Mouse (Mus musculus) intestine, embryonic 14.5 days (tissue): ENCODE measurements around the gene Morn3. TPM values are rescaled to one million over a fixed set of nuclear protein-coding genes. Genes with fewer than 3 reads are reported as not detected.

ENCODE experiments used
- ATAC-seq: fragments of 200-750 bp; cut with Nextera tagmentation; replicated peaks from 2 replicates; pipeline ENCODE4 v1.8.0; 2017; ENCODE audit warnings: low read depth, moderate number of reproducible peaks, moderate TSS enrichment, moderate library complexity; ENCODE audit not compliant: low FRiP score, low TSS enrichment
- DNase-seq: peaks from one replicate; pipeline ENCODE4 v3.0.0-alpha.2; 2018; ENCODE audit warnings: low spot score
- H3K27ac ChIP-seq: fragments of 300-500 bp; sonication (generic); 2 replicates; pipeline ENCODE4 v1.5.1; 2014; ENCODE audit warnings: low read depth, mild to moderate bottlenecking, control low read depth
- H3K27me3 ChIP-seq: fragments of 300-500 bp; sonication (generic); replicated peaks from 2 replicates; pipeline ENCODE4 v1.6.1; 2014; ENCODE audit warnings: low read length, control low read depth; ENCODE audit not compliant: control insufficient read depth, insufficient read depth
- H3K36me3 ChIP-seq: fragments of 300-500 bp; sonication (generic); 2 replicates; pipeline ENCODE4 v1.6.1; 2014; ENCODE audit warnings: low read length, control low read depth; ENCODE audit not compliant: control insufficient read depth, insufficient read depth
- H3K4me1 ChIP-seq: fragments of 300-500 bp; sonication (generic); replicated peaks from 2 replicates; pipeline ENCODE4 v1.6.1; 2014; ENCODE audit warnings: low read length, control low read depth, mixed read lengths; ENCODE audit not compliant: control insufficient read depth, insufficient read depth
- H3K4me2 ChIP-seq: fragments of 300-500 bp; sonication (generic); 2 replicates; pipeline ENCODE4 v1.6.1; 2014; ENCODE audit warnings: low read length
- H3K4me3 ChIP-seq: fragments of 300-500 bp; sonication (generic); 2 replicates; pipeline ENCODE4 v1.5.1; 2014; ENCODE audit warnings: low read depth, low read length, control low read depth, mixed read lengths
- H3K9ac ChIP-seq: fragments of 300-500 bp; sonication (generic); 2 replicates; pipeline ENCODE4 v1.6.1; 2014; ENCODE audit warnings: mild to moderate bottlenecking, low read length
- H3K9me3 ChIP-seq: fragments of 300-500 bp; sonication (generic); 2 replicates; pipeline ENCODE4 v1.6.1; 2016; ENCODE audit warnings: low read length, control low read depth; ENCODE audit not compliant: control insufficient read depth
- WGBS: fragments of 180-500 bp; shearing (Covaris S2); extraction: QIAGEN DNeasy Blood & Tissue Kit; methylation state at CpG from one replicate; pipeline ENCODE4 v1.1.7; 2014; 5-methylcytosine and 5-hydroxymethylcytosine counted together
- polyA plus RNA-seq: library from polyadenylated mRNA; unstranded; fragments of >200 nt; fragmentation: Nextera tagmentation; extraction: Ambion mirVana; gene quantifications from 2 replicates; pipeline ENCODE4 v1.2.1, GENCODE M21; 2014

The Morn3 gene
- polyA plus RNA-seq, 1 experiment from 2014 or later, result 1.5 TPM

DNA sequence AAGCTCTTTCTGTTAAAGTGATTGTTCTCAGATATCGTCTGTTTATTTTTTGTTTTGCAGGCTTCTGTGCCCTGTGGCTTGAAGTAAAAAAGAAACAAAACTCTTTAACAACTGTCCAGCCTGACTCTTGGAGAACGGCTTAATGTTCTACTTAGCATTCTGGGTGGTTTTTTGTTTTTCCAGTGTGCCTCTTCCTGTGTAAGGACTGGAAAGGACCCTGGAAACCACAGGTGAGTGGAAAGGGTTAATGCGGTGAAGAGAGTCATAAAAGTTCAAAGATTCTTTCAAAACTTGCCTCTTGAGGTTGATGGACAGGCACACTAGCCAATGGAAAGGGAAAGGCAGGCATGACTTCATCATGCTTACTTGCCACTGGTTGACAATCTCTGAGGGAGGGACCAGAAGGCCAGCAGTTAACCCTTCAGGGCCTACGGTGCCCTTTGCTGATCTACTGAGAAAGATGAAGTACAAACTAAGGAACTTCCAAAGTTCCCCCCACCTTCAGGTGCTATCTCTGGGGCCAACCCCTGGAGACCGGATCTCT, 52.4 kb downstream of the Morn3 start:
- no peak overlapping the region for H3K9ac ChIP-seq
- DNase-seq, result peak; percentile 96
- no peak overlapping the region for H3K4me3 ChIP-seq
- peaks cover 22% of the 10 kb centered on the region for H3K4me1 ChIP-seq
- H3K27ac ChIP-seq, result peak overlapping the region; percentile 1; the same call in 1 of the 2 replicates
- no peaks in the 10 kb centered on the region for H3K27me3 ChIP-seq
- H3K36me3 ChIP-seq, result no peaks in the 10 kb centered on the region
- no peaks in the 10 kb centered on the region for H3K9me3 ChIP-seq
- H3K4me2 ChIP-seq, result peak overlapping the region; percentile 39
- peak; percentile 94 for ATAC-seq
- WGBS, result 7% methylated on average over 5 of the region's 5 CpGs

- Histone ChIP-seq H3K4me3 (no peak overlapping the region), H3K4me1 (peaks cover 22% of the 10 kb centered on the region), H3K9me3 (no peaks in the 10 kb centered on the region), H3K27ac (peak overlapping the region; percentile 1; the same call in 1 of the 2 replicates), H3K4me2 (peak overlapping the region; percentile 39), H3K27me3 (no peaks in the 10 kb centered on the region), H3K36me3 (no peaks in the 10 kb centered on the region), H3K9ac (no peak overlapping the region)
- ATAC-seq, result no peak
- 42% methylated on average over 2 of the region's 2 CpGs for WGBS
- DNase-seq, result no peak
These were observed 53.0 kb downstream of the Morn3 start for GRCm38 (mm10) chr5:122993811-122994210.

GRCm38 (mm10) chr5:122991350-122992004, 55.3 kb downstream of the Morn3 start:
- no peak for DNase-seq
- no peaks in the 10 kb centered on the region for H3K36me3 ChIP-seq
- no peaks in the 10 kb centered on the region for H3K27me3 ChIP-seq
- ATAC-seq, result no peak
- WGBS, result 36% methylated on average over 5 of the region's 5 CpGs
- 0 out of 2 replicates have a peak overlapping the region, but pooled peaks have one; percentile 20 for H3K4me2 ChIP-seq
- H3K9me3 ChIP-seq, result no peaks in the 10 kb centered on the region
- H3K9ac ChIP-seq, result no peak overlapping the region
- H3K4me1 ChIP-seq, result peaks cover 29% of the 10 kb centered on the region
- no peak overlapping the region for H3K4me3 ChIP-seq
- H3K27ac ChIP-seq, result no peak overlapping the region

DNA sequence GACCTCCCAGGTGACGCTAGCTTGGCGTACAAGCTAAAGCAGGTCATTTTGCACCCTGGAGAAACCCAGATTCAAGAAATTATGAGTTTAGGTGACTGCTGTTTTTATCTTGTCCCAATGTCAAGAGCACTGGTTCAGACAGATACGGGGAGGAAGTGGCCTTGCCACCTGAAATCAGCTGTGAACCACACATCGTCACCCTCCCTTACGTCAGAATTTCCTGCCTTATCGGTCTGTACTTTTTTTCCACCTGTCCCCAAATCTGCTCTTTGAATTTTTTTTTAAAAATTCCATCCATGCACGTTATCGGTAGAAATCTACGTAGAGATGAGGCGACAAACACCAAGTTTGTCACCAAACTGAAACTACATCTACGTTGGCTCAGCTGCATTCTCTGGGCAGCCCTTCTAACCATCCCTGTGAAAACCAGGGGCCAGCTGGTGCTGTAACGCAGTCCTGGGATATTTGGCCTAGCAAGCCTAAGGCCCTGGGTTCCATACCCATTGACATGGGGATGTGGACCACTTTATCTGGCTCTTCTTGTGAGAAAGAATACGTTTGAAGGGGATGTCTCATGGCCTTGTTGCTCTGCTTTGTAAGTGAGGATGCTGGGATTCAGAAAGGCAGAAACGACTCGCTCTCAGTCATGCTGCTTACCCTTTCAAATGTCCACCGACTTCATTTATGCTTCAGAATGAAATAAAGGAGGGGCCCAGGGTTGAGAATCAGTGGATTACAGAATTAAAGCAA, 56.2 kb downstream of the Morn3 start:
- H3K9ac ChIP-seq, result no peak overlapping the region
- no peaks in the 10 kb centered on the region for H3K9me3 ChIP-seq
- H3K4me1 ChIP-seq, result peaks cover 29% of the 10 kb centered on the region
- H3K27ac ChIP-seq, result no peak overlapping the region
- DNase-seq, result no peak
- WGBS, result 31% methylated on average over 16 of the region's 16 CpGs
- no peaks in the 10 kb centered on the region for H3K27me3 ChIP-seq
- peak overlapping the region; percentile 71; the same call in 1 of the 2 replicates for H3K4me3 ChIP-seq
- no peaks in the 10 kb centered on the region for H3K36me3 ChIP-seq
- peak overlapping the region; percentile 100 for H3K4me2 ChIP-seq
- no peak for ATAC-seq

DNA sequence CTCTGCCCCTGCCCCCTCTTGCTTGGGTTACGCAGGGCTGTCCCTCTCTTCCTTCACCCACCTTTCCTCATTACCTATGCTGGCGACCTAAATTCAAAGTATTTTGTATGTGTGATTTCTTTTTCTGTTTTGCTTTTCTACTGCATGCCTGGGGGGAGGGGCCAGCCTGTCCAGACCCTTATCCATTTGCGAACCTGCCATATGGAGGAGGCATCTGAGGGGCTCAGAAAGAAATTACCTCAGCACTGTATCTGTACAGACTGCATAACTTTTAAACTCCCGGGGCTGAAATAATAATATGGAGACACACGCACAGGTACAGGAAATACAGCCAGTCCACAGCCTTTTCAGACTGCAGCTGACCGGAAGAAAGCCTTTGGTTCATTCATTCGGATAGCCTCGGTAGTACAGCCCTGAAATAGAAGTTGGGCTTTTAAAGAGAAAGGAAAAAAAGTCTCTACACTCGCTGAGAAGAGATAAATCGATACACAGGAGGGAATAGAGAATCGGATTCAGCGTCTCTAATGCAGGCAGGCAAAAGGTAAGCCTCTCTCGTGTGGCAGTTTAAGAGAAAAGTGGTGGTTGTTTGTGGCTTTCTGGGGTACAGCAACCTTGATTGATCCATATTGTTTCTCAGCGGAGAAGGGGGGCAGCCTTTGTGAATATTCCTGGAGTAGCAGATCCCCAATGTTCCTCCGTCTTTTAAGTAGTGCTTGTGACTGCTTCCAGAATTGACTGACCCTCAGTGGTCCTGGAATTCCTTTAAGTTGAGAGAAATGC, 57.1 kb downstream of the Morn3 start, which contains the start of gene Kdm2b:
Kdm2b (minus strand) TSS at position 273 of the 780 bp plus-strand sequence.
- H3K4me1 ChIP-seq, result peaks cover 29% of the 10 kb centered on the region
- H3K27me3 ChIP-seq, result no peaks in the 10 kb centered on the region
- H3K4me3 ChIP-seq, result peak within 1 kb of the TSS; percentile 71
- WGBS, result 5% methylated on average over 14 of the region's 15 CpGs
- no peak for ATAC-seq
- no peaks in the 10 kb centered on the region for H3K9me3 ChIP-seq
- H3K4me2 ChIP-seq, result peak within 1 kb of the TSS; percentile 100
- no peaks in the 10 kb centered on the region for H3K36me3 ChIP-seq
- DNase-seq, result peak; percentile 75
- peak within 1 kb of the TSS; percentile 72 for H3K27ac ChIP-seq
- peak within 1 kb of the TSS; percentile 71 for H3K9ac ChIP-seq

DNA sequence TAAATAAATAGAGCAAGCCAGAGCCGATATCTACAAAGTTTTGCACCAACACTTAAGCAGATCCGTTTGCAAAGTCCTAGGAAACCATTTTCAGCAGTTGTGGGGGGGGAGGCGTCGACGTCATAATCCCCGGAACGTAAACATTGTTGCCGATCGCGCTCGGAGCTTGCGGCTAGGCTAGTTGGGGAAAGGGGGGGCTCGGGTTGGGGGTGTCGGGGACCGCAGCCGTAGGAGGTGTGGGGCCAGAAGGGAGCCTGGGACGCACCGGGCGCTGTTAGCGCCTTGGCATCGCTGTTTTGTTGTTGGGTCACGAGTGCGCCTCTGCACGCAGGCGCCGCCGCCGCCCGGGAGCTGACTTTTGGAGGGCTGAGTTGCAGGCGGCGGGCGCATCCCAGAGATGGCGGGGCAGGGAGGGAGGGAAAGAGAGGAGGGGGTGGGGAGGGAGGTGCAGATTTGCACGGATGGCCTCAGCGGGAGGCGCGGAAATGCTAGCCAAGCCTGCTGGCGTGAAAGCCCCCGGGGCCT, 57.8 kb downstream of the Morn3 start:
- H3K36me3 ChIP-seq, result no peaks in the 10 kb centered on the region
- peaks cover 29% of the 10 kb centered on the region for H3K4me1 ChIP-seq
- WGBS, result under 1% methylated on average over 39 of the region's 39 CpGs
- H3K4me3 ChIP-seq, result peak overlapping the region; percentile 71
- H3K4me2 ChIP-seq, result peak overlapping the region; percentile 100
- H3K27ac ChIP-seq, result peak overlapping the region; percentile 72
- no peaks in the 10 kb centered on the region for H3K27me3 ChIP-seq
- H3K9me3 ChIP-seq, result no peaks in the 10 kb centered on the region
- DNase-seq (peak; percentile 91), ATAC-seq (peak; percentile 64)
- peak overlapping the region; percentile 71 for H3K9ac ChIP-seq

GRCm38 (mm10) chr5:122988021-122988751, 58.6 kb downstream of the Morn3 start:
- Histone ChIP-seq H3K27me3 (no peaks in the 10 kb centered on the region), H3K9me3 (no peaks in the 10 kb centered on the region), H3K9ac (peak overlapping the region; percentile 71), H3K4me3 (peak overlapping the region; percentile 71), H3K36me3 (no peaks in the 10 kb centered on the region), H3K4me1 (peaks cover 29% of the 10 kb centered on the region), H3K4me2 (peak overlapping the region; percentile 100), H3K27ac (peak overlapping the region; percentile 72)
- ATAC-seq, result 0 out of 2 replicates have a peak, but pooled peaks have one; percentile 24
- peak; percentile 84 for DNase-seq
- under 1% methylated on average over 41 of the region's 41 CpGs for WGBS
